Mouse (Mus musculus): Measurements from ENCODE around the gene Pck2. TPM values are rescaled to one million over a fixed set of nuclear protein-coding genes. Genes with fewer than 3 reads are reported as not detected.

The Pck2 gene
- polyA plus RNA-seq, 1 experiment from 2014 or later: 36.8 TPM

DNA sequence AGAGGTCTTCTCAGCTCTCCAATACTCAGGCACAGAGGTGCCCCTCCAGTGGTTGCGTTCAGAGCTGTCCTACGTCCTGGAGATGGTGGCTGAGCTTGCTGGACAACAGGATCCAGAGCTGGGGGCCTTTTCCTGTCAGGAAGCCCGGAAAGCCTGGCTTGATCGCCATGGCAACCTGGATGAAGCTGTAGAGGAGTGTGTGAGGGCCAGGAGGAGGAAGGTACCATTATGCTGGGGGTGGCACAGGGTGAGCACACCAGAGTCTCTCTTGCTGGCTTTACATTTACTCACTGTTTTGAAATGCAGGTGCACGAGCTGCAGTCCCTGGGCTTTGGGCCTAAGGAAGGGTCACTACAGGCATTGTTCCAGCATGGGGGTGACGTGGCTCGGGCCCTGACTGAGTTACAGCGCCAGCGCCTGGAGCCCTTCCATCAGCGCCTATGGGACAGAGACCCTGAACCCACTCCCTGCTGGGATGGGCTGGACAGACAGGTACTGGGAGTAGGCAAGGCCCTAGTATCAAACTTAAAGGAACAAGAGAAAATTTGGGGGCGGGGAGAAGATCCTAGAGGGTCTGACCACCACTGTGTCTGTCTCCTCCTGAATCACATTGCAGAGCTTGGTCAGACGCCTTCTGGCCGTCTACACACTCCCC is 56.1 kb downstream of the Pck2 start:
- H3K9me3 ChIP-seq (replicated peaks; ENCODE audit: control insufficient read depth, low read length): no peaks in the 10 kb centered on the region
- WGBS: 76% methylated on average over 13 of the region's 13 CpGs
- peaks cover 13% of the 10 kb centered on the region for H3K4me1 ChIP-seq (ENCODE audit: control insufficient read depth, insufficient read depth, low read length)
- H3K36me3 ChIP-seq (ENCODE audit: control insufficient read depth, insufficient read depth): peaks cover 57% of the 10 kb centered on the region
- no peak for ATAC-seq (replicated peaks; ENCODE audit: extremely low read depth, insufficient read depth, low FRiP score)
- H3K9ac ChIP-seq (ENCODE audit: low read length): no peak overlapping the region
- no peaks in the 10 kb centered on the region for H3K27me3 ChIP-seq (ENCODE audit: control insufficient read depth, insufficient read depth, low read length)
- H3K4me3 ChIP-seq (ENCODE audit: low read length): no peak overlapping the region
- no peak overlapping the region for H3K4me2 ChIP-seq (ENCODE audit: low read depth, low read length)
- H3K27ac ChIP-seq (ENCODE audit: low read length): no peak overlapping the region

DNA sequence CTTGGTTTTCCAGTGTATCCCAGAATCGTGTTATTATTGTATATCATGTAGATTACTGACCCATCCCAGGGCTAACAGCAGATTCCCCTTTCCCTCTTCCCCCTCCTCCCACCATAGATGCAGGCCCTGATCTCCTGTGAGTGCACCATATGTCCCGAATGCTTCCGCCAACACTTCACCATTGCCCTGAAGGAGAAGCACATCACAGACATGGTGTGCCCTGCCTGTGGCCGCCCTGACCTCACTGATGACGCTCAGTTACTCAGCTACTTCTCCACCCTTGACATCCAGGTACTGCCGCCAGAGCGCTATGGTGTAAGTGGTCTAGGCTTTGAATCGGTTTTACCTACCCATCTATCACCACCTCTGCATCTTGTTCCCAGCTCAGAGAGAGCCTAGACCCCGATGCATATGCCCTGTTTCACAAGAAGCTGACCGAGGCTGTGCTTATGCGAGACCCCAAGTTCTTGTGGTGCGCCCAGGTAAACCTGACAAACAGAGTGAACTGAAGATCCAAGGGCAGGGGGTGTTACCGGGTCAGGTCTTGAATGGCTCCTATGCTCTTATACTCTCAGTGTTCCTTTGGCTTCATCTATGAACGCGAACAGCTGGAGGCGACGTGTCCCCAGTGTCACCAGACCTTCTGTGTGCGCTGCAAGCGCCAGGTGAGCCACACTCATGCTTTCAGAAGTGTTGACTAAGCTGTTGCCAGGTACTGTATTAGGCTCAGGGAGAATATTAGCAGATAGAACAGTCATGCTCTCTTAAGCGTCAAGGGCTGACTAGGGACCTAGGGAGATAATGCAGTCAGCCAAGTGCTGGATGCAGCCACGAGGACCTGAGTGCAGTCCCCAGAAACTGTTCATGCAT is 58.7 kb downstream of the Pck2 start:
- Histone ChIP-seq H3K4me1 (ENCODE audit: control insufficient read depth, insufficient read depth, low read length) (no peaks in the 10 kb centered on the region), H3K4me2 (ENCODE audit: low read depth, low read length) (no peak overlapping the region), H3K27ac (ENCODE audit: low read length) (no peak overlapping the region), H3K4me3 (ENCODE audit: low read length) (no peak overlapping the region), H3K27me3 (ENCODE audit: control insufficient read depth, insufficient read depth, low read length) (no peaks in the 10 kb centered on the region), H3K9me3 (replicated peaks; ENCODE audit: control insufficient read depth, low read length) (no peaks in the 10 kb centered on the region), H3K9ac (ENCODE audit: low read length) (no peak overlapping the region), H3K36me3 (ENCODE audit: control insufficient read depth, insufficient read depth) (peaks cover 67% of the 10 kb centered on the region)
- no peak for ATAC-seq (replicated peaks; ENCODE audit: extremely low read depth, insufficient read depth, low FRiP score)
- WGBS: 94% methylated on average over 21 of the region's 21 CpGs

Other genes with a start within 250 kb of the Pck2 start
- gene Dhrs4, start 61.5 kb upstream of the Pck2 start, polyA plus RNA-seq (2015; fragmentation: Nextera tagmentation; extraction: Ambion mirVana): 67.2 and 68.9 TPM in 2 replicates
- 1.3 and 1.9 TPM in 2 replicates for gene Carmil3, start 49.6 kb upstream of the Pck2 start, polyA plus RNA-seq (2015; fragmentation: Nextera tagmentation; extraction: Ambion mirVana)
- 0.21 and 0.24 TPM in 2 replicates for gene Cpne6, start 29.8 kb upstream of the Pck2 start, polyA plus RNA-seq (2015; fragmentation: Nextera tagmentation; extraction: Ambion mirVana)
- gene Nrl, start 15.3 kb upstream of the Pck2 start, polyA plus RNA-seq (2015; fragmentation: Nextera tagmentation; extraction: Ambion mirVana): 0.05 TPM in 1 of 2 replicates, not detected in the other
- gene Dcaf11, start 19.7 kb downstream of the Pck2 start, polyA plus RNA-seq (2015; fragmentation: Nextera tagmentation; extraction: Ambion mirVana): 75.1 and 75.5 TPM in 2 replicates
- gene A730061H03Rik, start 20.1 kb downstream of the Pck2 start, polyA plus RNA-seq (2015; fragmentation: Nextera tagmentation; extraction: Ambion mirVana): 1.2 and 1.5 TPM in 2 replicates
- 79.4 and 85.6 TPM in 2 replicates for gene Fitm1, start 35.4 kb downstream of the Pck2 start, polyA plus RNA-seq (2015; fragmentation: Nextera tagmentation; extraction: Ambion mirVana)
- 223 and 227 TPM in 2 replicates for gene Psme1, start 37.9 kb downstream of the Pck2 start, polyA plus RNA-seq (2015; fragmentation: Nextera tagmentation; extraction: Ambion mirVana)
- 24.0 and 26.5 TPM in 2 replicates for gene Emc9, start 45.0 kb downstream of the Pck2 start, polyA plus RNA-seq (2015; fragmentation: Nextera tagmentation; extraction: Ambion mirVana)
- gene Psme2, start 50.8 kb downstream of the Pck2 start, polyA plus RNA-seq (2015; fragmentation: Nextera tagmentation; extraction: Ambion mirVana): 207 TPM in 2 replicates
- gene Rnf31, start 51.4 kb downstream of the Pck2 start, polyA plus RNA-seq (2015; fragmentation: Nextera tagmentation; extraction: Ambion mirVana): 15.7 and 18.6 TPM in 2 replicates
- 11.5 and 15.3 TPM in 2 replicates for gene Irf9, start 63.3 kb downstream of the Pck2 start, polyA plus RNA-seq (2015; fragmentation: Nextera tagmentation; extraction: Ambion mirVana)
- 4.8 and 7.3 TPM in 2 replicates for gene Rec8, start 77.8 kb downstream of the Pck2 start, polyA plus RNA-seq (2015; fragmentation: Nextera tagmentation; extraction: Ambion mirVana)
- gene Ipo4, start 95.7 kb downstream of the Pck2 start, polyA plus RNA-seq (2015; fragmentation: Nextera tagmentation; extraction: Ambion mirVana): 64.8 and 70.8 TPM in 2 replicates
- 0.59 and 0.61 TPM in 2 replicates for gene Gm49378, start 97.6 kb downstream of the Pck2 start, polyA plus RNA-seq (2015; fragmentation: Nextera tagmentation; extraction: Ambion mirVana)
- 90.8 and 99.0 TPM in 2 replicates for gene Tm9sf1, start 103.5 kb downstream of the Pck2 start, polyA plus RNA-seq (2015; fragmentation: Nextera tagmentation; extraction: Ambion mirVana)
- gene Tssk4, start 109.9 kb downstream of the Pck2 start, polyA plus RNA-seq (2015; fragmentation: Nextera tagmentation; extraction: Ambion mirVana): 0.22 and 0.45 TPM in 2 replicates
- 93.7 and 96.5 TPM in 2 replicates for gene Mdp1, start 120.2 kb downstream of the Pck2 start, polyA plus RNA-seq (2015; fragmentation: Nextera tagmentation; extraction: Ambion mirVana)
- 43.0 and 43.9 TPM in 2 replicates for gene Gmpr2, start 131.7 kb downstream of the Pck2 start, polyA plus RNA-seq (2015; fragmentation: Nextera tagmentation; extraction: Ambion mirVana)
- 444 and 466 TPM in 2 replicates for gene Nedd8, start 131.9 kb downstream of the Pck2 start, polyA plus RNA-seq (2015; fragmentation: Nextera tagmentation; extraction: Ambion mirVana)
- gene Tinf2, start 141.6 kb downstream of the Pck2 start, polyA plus RNA-seq (2015; fragmentation: Nextera tagmentation; extraction: Ambion mirVana): 27.5 and 30.0 TPM in 2 replicates
- gene Tgm1, start 173.7 kb downstream of the Pck2 start, polyA plus RNA-seq (2015; fragmentation: Nextera tagmentation; extraction: Ambion mirVana): 0.45 and 0.57 TPM in 2 replicates
- 22.0 and 25.6 TPM in 2 replicates for gene Rabggta, start 182.0 kb downstream of the Pck2 start, polyA plus RNA-seq (2015; fragmentation: Nextera tagmentation; extraction: Ambion mirVana)
- 71.1 and 76.3 TPM in 2 replicates for gene Dhrs1, start 205.4 kb downstream of the Pck2 start, polyA plus RNA-seq (2015; fragmentation: Nextera tagmentation; extraction: Ambion mirVana)
- gene Nop9, start 205.4 kb downstream of the Pck2 start, polyA plus RNA-seq (2015; fragmentation: Nextera tagmentation; extraction: Ambion mirVana): 21.5 and 22.7 TPM in 2 replicates
- gene Cideb, start 218.2 kb downstream of the Pck2 start, polyA plus RNA-seq (2015; fragmentation: Nextera tagmentation; extraction: Ambion mirVana): 1.3 and 1.8 TPM in 2 replicates
- 0.20 and 0.32 TPM in 2 replicates for gene Ltb4r2, start 221.2 kb downstream of the Pck2 start, polyA plus RNA-seq (2015; fragmentation: Nextera tagmentation; extraction: Ambion mirVana)
- gene Ltb4r1, start 225.7 kb downstream of the Pck2 start, polyA plus RNA-seq (2015; fragmentation: Nextera tagmentation; extraction: Ambion mirVana): 0.59 and 0.66 TPM in 2 replicates
- 15.3 and 17.5 TPM in 2 replicates for gene Adcy4, start 243.8 kb downstream of the Pck2 start, polyA plus RNA-seq (2015; fragmentation: Nextera tagmentation; extraction: Ambion mirVana)
- gene Ripk3, start 248.6 kb downstream of the Pck2 start, polyA plus RNA-seq (2015; fragmentation: Nextera tagmentation; extraction: Ambion mirVana): 17.8 and 20.8 TPM in 2 replicates

Data from heart, embryonic 16.5 days (tissue).